Mouse (Mus musculus): ENCODE measurements around the gene Nek1. TPM values are rescaled to one million over a fixed set of nuclear protein-coding genes. Genes with fewer than 3 reads are reported as not detected.
"Not testable (repeated sequence)": the region's sequence is repeated elsewhere in the genome, so short reads cannot be mapped to it uniquely, and the experiment has no call there.

Gene Nek1
- total and polyA plus RNA-seq, 2 experiments = 2.0 to 7.7 TPM

GRCm38 (mm10) chr8:60978496-60978895 lies 14.5 kb upstream of the Nek1 start:
- H3K27me3 ChIP-seq (ENCODE audit: control insufficient read depth, insufficient read depth, low read length) = no peaks in the 10 kb centered on the region
- H3K36me3 ChIP-seq (ENCODE audit: control insufficient read depth, insufficient read depth, low read length) = no peaks in the 10 kb centered on the region
- no peak overlapping the region for H3K9ac ChIP-seq (ENCODE audit: low read depth, low read length)
- TF ChIP-seq CTCF (IDR thresholded peaks at IDR 0.05; ENCODE audit: low read depth, low read length) = no peak
- TF ChIP-seq POLR2A (IDR thresholded peaks at IDR 0.05; ENCODE audit: extremely low read depth, insufficient read depth, low read length) = no peak
- peaks cover 10% of the 10 kb centered on the region; the same call in 1 of the 2 replicates for H3K4me1 ChIP-seq (ENCODE audit: control insufficient read depth, insufficient read depth, low read length)
- 19% methylated on average over 5 of the region's 5 CpGs for WGBS
- peak; percentile 80 for DNase-seq (ENCODE audit: extremely low read depth, low read depth, low spot score)
- no peak overlapping the region; the same call in 1 of the 2 replicates for H3K27ac ChIP-seq (replicated peaks; ENCODE audit: insufficient read depth, low read depth, low read length)
- H3K79me2 ChIP-seq (ENCODE audit: control insufficient read depth, insufficient read depth, low read length) = peaks cover 11% of the 10 kb centered on the region; the same call in 1 of the 2 replicates
- no peak overlapping the region for H3K4me3 ChIP-seq (ENCODE audit: insufficient read depth, low read depth, low read length)

- no peak overlapping the region for H3K9ac ChIP-seq (ENCODE audit: low read depth, low read length)
- peaks cover 11% of the 10 kb centered on the region; the same call in 1 of the 2 replicates for H3K79me2 ChIP-seq (ENCODE audit: control insufficient read depth, insufficient read depth, low read length)
- no peaks in the 10 kb centered on the region for H3K27me3 ChIP-seq (ENCODE audit: control insufficient read depth, insufficient read depth, low read length)
- H3K27ac ChIP-seq (replicated peaks; ENCODE audit: insufficient read depth, low read depth, low read length) = no peak overlapping the region
- no peak for TF ChIP-seq POLR2A (IDR thresholded peaks at IDR 0.05; ENCODE audit: extremely low read depth, insufficient read depth, low read length)
- TF ChIP-seq CTCF (IDR thresholded peaks at IDR 0.05; ENCODE audit: low read depth, low read length) = no peak
- no peaks in the 10 kb centered on the region for H3K36me3 ChIP-seq (ENCODE audit: control insufficient read depth, insufficient read depth, low read length)
- H3K4me3 ChIP-seq (ENCODE audit: insufficient read depth, low read depth, low read length) = no peak overlapping the region
- peak; percentile 31 for DNase-seq (ENCODE audit: extremely low read depth, low read depth, low spot score)
- WGBS = 8% methylated on average over 1 of the region's 1 CpGs
- peaks cover 10% of the 10 kb centered on the region; the same call in 1 of the 2 replicates for H3K4me1 ChIP-seq (ENCODE audit: control insufficient read depth, insufficient read depth, low read length)
Observed at GRCm38 (mm10) chr8:60981388-60981787, 11.6 kb upstream of the Nek1 start.

GRCm38 (mm10) chr8:60982701-60983687 lies 10.0 kb upstream of the Nek1 start, which contains the start of gene Clcn3:
TSS of gene Clcn3 (minus strand) at chr8:60983300.
- Histone ChIP-seq H3K9ac (ENCODE audit: low read depth, low read length) (peak within 1 kb of the TSS; percentile 74), H3K4me1 (ENCODE audit: control insufficient read depth, insufficient read depth, low read length) (peaks cover 10% of the 10 kb centered on the region; the same call in 1 of the 2 replicates), H3K36me3 (ENCODE audit: control insufficient read depth, insufficient read depth, low read length) (no peaks in the 10 kb centered on the region), H3K79me2 (ENCODE audit: control insufficient read depth, insufficient read depth, low read length) (peaks cover 5% of the 10 kb centered on the region; the same call in 1 of the 2 replicates), H3K27ac (replicated peaks; ENCODE audit: insufficient read depth, low read depth, low read length) (peak within 1 kb of the TSS; percentile 73), H3K27me3 (ENCODE audit: control insufficient read depth, insufficient read depth, low read length) (no peaks in the 10 kb centered on the region), H3K4me3 (ENCODE audit: insufficient read depth, low read depth, low read length) (peak within 1 kb of the TSS; percentile 74)
- WGBS = 1% methylated on average over 101 of the region's 101 CpGs
- peak; percentile 95 for DNase-seq (ENCODE audit: extremely low read depth, low read depth, low spot score)
- TF ChIP-seq CTCF (IDR thresholded peaks at IDR 0.05; ENCODE audit: low read depth, low read length) (no peak), POLR2A (IDR thresholded peaks at IDR 0.05; ENCODE audit: extremely low read depth, insufficient read depth, low read length) (peak; percentile 78)

- no peak for TF ChIP-seq POLR2A (IDR thresholded peaks at IDR 0.05; ENCODE audit: extremely low read depth, insufficient read depth, low read length)
- peak; percentile 70 for TF ChIP-seq CTCF (IDR thresholded peaks at IDR 0.05; ENCODE audit: low read depth, low read length)
- WGBS = 3% methylated on average over 9 of the region's 9 CpGs
- peak; percentile 85 for DNase-seq (ENCODE audit: extremely low read depth, low read depth, low spot score)
- peak overlapping the region; percentile 68 for H3K27ac ChIP-seq (replicated peaks; ENCODE audit: insufficient read depth, low read depth, low read length)
- peaks cover 5% of the 10 kb centered on the region; the same call in 1 of the 2 replicates for H3K79me2 ChIP-seq (ENCODE audit: control insufficient read depth, insufficient read depth, low read length)
- H3K4me1 ChIP-seq (ENCODE audit: control insufficient read depth, insufficient read depth, low read length) = peaks cover 9% of the 10 kb centered on the region; the same call in 1 of the 2 replicates
- H3K9ac ChIP-seq (ENCODE audit: low read depth, low read length) = peak overlapping the region; percentile 72
- no peaks in the 10 kb centered on the region for H3K27me3 ChIP-seq (ENCODE audit: control insufficient read depth, insufficient read depth, low read length)
- H3K4me3 ChIP-seq (ENCODE audit: insufficient read depth, low read depth, low read length) = peak overlapping the region; percentile 74
- no peaks in the 10 kb centered on the region for H3K36me3 ChIP-seq (ENCODE audit: control insufficient read depth, insufficient read depth, low read length)
Observed at GRCm38 (mm10) chr8:60983688-60984079, 9.3 kb upstream of the Nek1 start.

- DNase-seq (ENCODE audit: extremely low read depth, low read depth, low spot score); H3K4me3 ChIP-seq (ENCODE audit: insufficient read depth, low read depth, low read length); H3K4me1 ChIP-seq (ENCODE audit: control insufficient read depth, insufficient read depth, low read length); H3K79me2 ChIP-seq (ENCODE audit: control insufficient read depth, insufficient read depth, low read length); H3K27me3 ChIP-seq (ENCODE audit: control insufficient read depth, insufficient read depth, low read length); H3K27ac ChIP-seq (replicated peaks; ENCODE audit: insufficient read depth, low read depth, low read length); H3K36me3 ChIP-seq (ENCODE audit: control insufficient read depth, insufficient read depth, low read length); H3K9ac ChIP-seq (ENCODE audit: low read depth, low read length): not testable (repeated sequence)
- 87% methylated on average over 17 of the region's 17 CpGs for WGBS
Observed at GRCm38 (mm10) chr8:60984260-60985010, 8.6 kb upstream of the Nek1 start.
